ENCODE assay signal across 8 mouse cellular contexts in the genomic region with DNA sequence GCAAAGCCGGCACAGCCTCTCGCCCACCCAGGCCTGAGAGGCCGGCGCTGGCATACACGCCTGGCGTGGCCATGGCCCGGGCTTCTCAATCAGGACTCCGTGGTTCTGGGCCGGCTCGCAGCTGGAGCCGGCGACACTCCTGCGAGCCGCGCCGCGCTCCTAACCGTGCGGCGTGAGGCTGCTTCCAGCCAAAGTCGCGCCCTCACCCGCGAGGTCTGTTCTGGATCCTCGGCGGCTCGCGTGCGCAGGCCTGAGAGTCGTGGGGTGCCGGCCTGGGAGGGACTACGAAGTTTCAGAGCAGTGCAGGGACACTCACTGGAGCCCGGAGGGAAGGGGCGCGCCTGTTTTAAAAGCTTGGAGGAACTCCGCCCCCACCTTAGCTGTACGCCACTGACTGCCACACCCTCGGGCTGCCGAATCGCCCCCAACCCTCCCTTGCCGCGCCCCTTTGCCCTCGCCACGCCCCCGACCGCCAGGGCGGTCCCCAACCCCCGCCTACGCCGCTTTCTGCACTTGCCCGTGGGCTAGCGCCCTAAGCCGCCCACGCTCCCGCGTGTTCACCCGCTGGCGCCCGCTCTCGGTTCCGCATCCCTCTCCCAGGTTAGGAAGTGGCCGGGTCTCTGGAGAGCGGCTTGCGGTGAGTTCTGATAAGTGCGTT. TPM values are rescaled to one million over a fixed set of nuclear protein-coding genes. Genes with fewer than 3 reads are reported as not detected.
DNase-seq lines count a peak whose midpoint lies in the region; ATAC-seq and TF ChIP-seq lines count a peak whose summit lies in the region.

A gene (minus strand): TSS at position 367 of the 658 bp plus-strand sequence.

- peak within 1 kb of the TSS; percentile 48 for H3K4me3 ChIP-seq in left cerebral cortex, adult 2 months
- H3K4me3 ChIP-seq in lung, adult 2 months (replicated peaks; ENCODE audit: extremely low read depth, low read depth, low read length): peak within 1 kb of the TSS; percentile 48

- peaks cover 2% of the 10 kb centered on the region for H3K4me1 ChIP-seq in lung, adult 2 months (ENCODE audit: control insufficient read depth, insufficient read depth, low read length)

- no peak for TF ChIP-seq POLR2A in lung, adult 2 months (IDR thresholded peaks at IDR 0.05; ENCODE audit: borderline replicate concordance, extremely low read depth, low read depth, low read length)

- peak; percentile 25 to 45 for DNase-seq in left cerebral cortex, adult 2 months (ENCODE audit: extremely low spot score in 1 of 2, low spot score in 2 of 2)
- DNase-seq in left cerebral cortex, adult 11 months (ENCODE audit: low spot score): no peak
- peak; percentile 74 for DNase-seq in embryo, embryonic 11 days
- DNase-seq in heart, adult 9 months (ENCODE audit: low spot score in 2 of 2): peak; percentile 26 to 29
- DNase-seq in kidney, adult 8-10 months: peak; percentile 46 to 52
- DNase-seq in lung, adult 2 months: peak; percentile 69
- peak; percentile 64 to 66 for DNase-seq in thymus, postnatal 10 days (ENCODE audit: low spot score in 2 of 2)

- intact Hi-C loops in left cerebral cortex, adult 2 months (cut with DNase I): no loop called here

- ATAC-seq in neutrophil, adult 5-6 weeks (ENCODE audit: extremely low read depth, insufficient number of reproducible peaks, low FRiP score, poor library complexity, severe bottlenecking): peak; percentile 38

- no peak for TF ChIP-seq CTCF in left cerebral cortex, adult 2 months (IDR thresholded peaks at IDR 0.05)
- no peak for TF ChIP-seq CTCF in lung, adult 2 months (IDR thresholded peaks at IDR 0.05; ENCODE audit: insufficient read depth, low read length)

- under 1% methylated on average over 65 of the region's 65 CpGs for WGBS in lung, adult 2 months

- H3K27ac ChIP-seq in left cerebral cortex, adult 2 months: no peak within 1 kb of the TSS

RNA-seq across cellular contexts. Expression of the gene that starts here (rescaled TPM):
- total RNA-seq in left cerebral cortex, adult 2 months (2021): 1 to 10 TPM; 2.3 to 2.5 TPM
- polyA plus RNA-seq in lung, adult 2 months (2012; rRNA removed): 1.7 TPM in 2 replicates
- 3.1 and 4.3 TPM in 2 replicates for total RNA-seq in neutrophil, adult 5-6 weeks (2017)
